Comparison of ENCODE assay signal across 14 mouse cellular contexts in the genomic region with DNA sequence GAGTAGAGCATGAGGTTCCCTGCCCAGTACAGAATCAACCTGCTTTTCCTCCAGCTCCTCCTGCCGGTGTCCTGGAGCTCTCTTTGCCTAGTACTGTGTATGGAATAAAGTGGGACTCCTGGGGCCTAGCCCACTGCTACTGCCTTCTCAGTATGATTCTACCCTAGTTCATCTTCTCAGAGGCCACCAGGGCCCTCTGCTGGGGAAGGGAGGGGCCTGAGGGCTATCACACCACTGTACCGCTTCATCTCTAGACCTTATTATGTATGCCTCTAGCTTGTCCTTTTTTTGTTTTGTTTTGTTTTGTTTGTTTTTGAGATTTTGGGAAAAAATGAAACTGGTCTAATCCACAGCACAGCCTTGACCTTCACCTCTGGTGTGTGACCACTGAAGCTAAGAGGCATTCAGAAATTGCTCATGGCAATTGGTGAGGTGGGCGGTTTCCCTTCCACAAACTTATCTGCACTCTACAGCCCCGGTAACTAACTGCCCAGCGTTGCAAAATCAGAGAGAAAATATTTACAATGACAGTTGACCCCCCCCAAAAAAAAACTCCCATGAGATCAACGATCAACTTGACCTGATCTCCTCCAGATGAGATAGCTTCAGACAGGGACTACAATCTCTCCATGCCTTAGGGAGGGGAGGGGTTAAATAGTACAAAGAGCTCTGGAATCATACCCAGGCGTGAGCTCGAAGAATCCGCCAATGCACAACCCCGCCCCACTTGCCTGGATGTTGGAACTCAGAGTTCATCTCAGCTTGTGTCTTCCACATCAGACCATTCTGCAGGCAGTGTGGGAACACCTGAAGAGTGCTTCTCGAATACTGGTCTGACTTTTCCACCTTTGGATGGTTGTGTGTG.
DNase-seq lines count a peak whose midpoint lies in the region; ATAC-seq and TF ChIP-seq lines count a peak whose summit lies in the region.
"Had no signal": no experiment of that assay in that cellular context is flagged by ENCODE, and none has a peak within 500 bp of the region (broad histone marks: within the 10 kb centered on the region; RNA-seq: fewer than 3 reads in every experiment).

No protein-coding gene starts in this region.

- H3K4me1 ChIP-seq in heart, adult 2 months (ENCODE audit: control insufficient read depth, insufficient read depth, low read length): no peaks in the 10 kb centered on the region
- peaks cover 33% of the 10 kb centered on the region for H3K4me1 ChIP-seq in liver, postnatal 0 days (ENCODE audit: insufficient read depth)

- TF ChIP-seq EP300 in heart, adult 2 months (IDR thresholded peaks at IDR 0.05; ENCODE audit: insufficient read depth, low read depth, low read length): no peak
- peak; percentile 91 for TF ChIP-seq EP300 in liver, postnatal 0 days (IDR thresholded peaks at IDR 0.05; ENCODE audit: low read depth)

- peak; percentile 41 for TF ChIP-seq CTCF in heart, adult 2 months (IDR thresholded peaks at IDR 0.05)
- peak; percentile 53 for TF ChIP-seq CTCF in liver, postnatal 0 days (IDR thresholded peaks at IDR 0.05; ENCODE audit: low read depth)

- H3K4me3 ChIP-seq in heart, adult 2 months: no peak overlapping the region
- H3K4me3 ChIP-seq in liver, postnatal 0 days (ENCODE audit: low read depth, low read length): no peak overlapping the region
- H3K4me3 ChIP-seq: erythroblast, embryonic 14.5 days had no signal

- H3K36me3 ChIP-seq in heart, adult 2 months (ENCODE audit: control insufficient read depth, insufficient read depth, low read length): no peaks in the 10 kb centered on the region
- H3K36me3 ChIP-seq in liver, postnatal 0 days (replicated peaks; ENCODE audit: insufficient read depth, low read length): no peaks in the 10 kb centered on the region

- H3K4me2 ChIP-seq in liver, postnatal 0 days (ENCODE audit: low read depth, low read length): no peak overlapping the region
- H3K4me2 ChIP-seq: hindbrain, embryonic 14.5 days had no signal

- no peaks in the 10 kb centered on the region for H3K9me3 ChIP-seq in liver, postnatal 0 days (ENCODE audit: low read length)

- whole genome bisulfite sequencing in heart, adult 2 months: 84% methylated on average over 11 of the region's 11 CpGs
- WGBS in liver, postnatal 0 days (ENCODE audit: insufficient replicate concordance): 39% methylated on average over 11 of the region's 11 CpGs

- intact Hi-C loops in heart, adult 2 months (cut with DNase I): no loop called here
- intact Hi-C loops in heart, postnatal 25 days (cut with DNase I): no loop called here

- no peak for TF ChIP-seq POLR2A in heart, adult 2 months (IDR thresholded peaks at IDR 0.05; ENCODE audit: insufficient read depth, low read depth, low read length)

- no peaks in the 10 kb centered on the region for H3K27me3 ChIP-seq in heart, adult 2 months (ENCODE audit: control insufficient read depth, insufficient read depth, low read length)
- no peaks in the 10 kb centered on the region for H3K27me3 ChIP-seq in liver, postnatal 0 days (ENCODE audit: insufficient read depth, low read length)

- no peak for DNase-seq in heart, adult 2 months
- no peak for DNase-seq in heart, postnatal 25 days (ENCODE audit: low spot score)
- peak; percentile 43 to 45 for DNase-seq in B cell, adult 2 months
- no peak for DNase-seq in liver, postnatal 0 days
- no peak for DNase-seq in frontal cortex, postnatal 25 days (ENCODE audit: low spot score in 2 of 2)
- DNase-seq in retina, embryonic 14.5 days (ENCODE audit: low spot score): no peak
- no peak for DNase-seq in Muller cell, postnatal 12 days (ENCODE audit: inconsistent ontology term)
- DNase-seq: cerebellum, adult 18-20 months; heart, adult 18-20 months; lung, adult 18-20 months; retina, postnatal 1 day had no signal

- no peak overlapping the region for H3K9ac ChIP-seq in heart, adult 2 months (ENCODE audit: low read depth, low read length)
- H3K9ac ChIP-seq in liver, postnatal 0 days (replicated peaks): no peak overlapping the region
- H3K9ac ChIP-seq: hindbrain, embryonic 14.5 days had no signal

- no peak overlapping the region for H3K27ac ChIP-seq in heart, adult 2 months
- H3K27ac ChIP-seq in liver, postnatal 0 days (ENCODE audit: low read depth): peak overlapping the region; percentile 63
- H3K27ac ChIP-seq: hindbrain, embryonic 14.5 days had no signal

- no peaks in the 10 kb centered on the region for H3K79me2 ChIP-seq in heart, adult 2 months (replicated peaks; ENCODE audit: control insufficient read depth, insufficient read depth, low read length)

- peak; percentile 58 for ATAC-seq in granulocyte monocyte progenitor cell, adult 5-6 weeks (replicated peaks; ENCODE audit: poor library complexity, severe bottlenecking)
- peak; percentile 50 for ATAC-seq in liver, postnatal 0 days

Comparison
In these comparisons a context has a peak if more than half of its experiments do, and no peak if none do; other contexts are left out.
1. DNase-seq: peak in B cell, adult 2 months (2 of 2); none in heart, adult 2 months (0 of 2), heart, postnatal 25 days (single experiment), liver, postnatal 0 days (single experiment), frontal cortex, postnatal 25 days (0 of 2), retina, embryonic 14.5 days (single experiment) and Muller cell, postnatal 12 days (single experiment).